Mouse (Mus musculus) thymus, adult 2 months (tissue): ENCODE data around the gene Fbxw2. TPM values are rescaled to one million over a fixed set of nuclear protein-coding genes. Genes with fewer than 3 reads are reported as not detected.
"Not testable (repeated sequence)": the region's sequence is repeated elsewhere in the genome, so short reads cannot be mapped to it uniquely, and the experiment has no call there.

ENCODE experiments used
- DNase-seq: peaks from one replicate; pipeline ENCODE4 v3.0.0; 2021
- H3K27ac ChIP-seq: fragments of 200-500 bp; 2 replicates; pipeline ENCODE4 v1.5.1; 2012; ENCODE audit warnings: low read length, control low read depth; ENCODE audit not compliant: control insufficient read depth, insufficient read depth
- H3K27me3 ChIP-seq: fragments of 200-500 bp; 2 replicates; pipeline ENCODE4 v1.6.1; 2012; ENCODE audit warnings: mild to moderate bottlenecking, low read length, moderate library complexity, mixed read lengths; ENCODE audit not compliant: control insufficient read depth, insufficient read depth
- H3K36me3 ChIP-seq: fragments of 200-500 bp; 2 replicates; pipeline ENCODE4 v1.6.1; 2012; ENCODE audit warnings: mild to moderate bottlenecking, low read length, moderate library complexity; ENCODE audit not compliant: control insufficient read depth, insufficient read depth
- H3K4me1 ChIP-seq: fragments of 200-500 bp; replicated peaks from 2 replicates; pipeline ENCODE4 v1.6.1; 2012; ENCODE audit warnings: low read length; ENCODE audit not compliant: control insufficient read depth, insufficient read depth
- H3K4me3 ChIP-seq: fragments of 200-500 bp; 2 replicates; pipeline ENCODE4 v1.5.1; 2012; ENCODE audit warnings: mild to moderate bottlenecking, low read length, control low read depth, moderate library complexity; ENCODE audit not compliant: control insufficient read depth, insufficient read depth
- CTCF ChIP-seq: fragments of 200-500 bp; IDR thresholded peaks from 2 replicates; pipeline ENCODE4 v1.5.1; 2012; ENCODE audit warnings: mild to moderate bottlenecking, control low read depth, low read length, moderate library complexity, borderline replicate concordance; ENCODE audit not compliant: control insufficient read depth, poor library complexity, insufficient read depth; ENCODE audit errors: extremely low read depth
- POLR2A ChIP-seq: fragments of 200-500 bp; IDR thresholded peaks from 2 replicates; pipeline ENCODE4 v1.6.1; 2012; ENCODE audit warnings: mild to moderate bottlenecking, low read length, control low read depth, moderate library complexity; ENCODE audit not compliant: control insufficient read depth, poor library complexity, insufficient read depth; ENCODE audit errors: extremely low read depth
- WGBS: fragments of 180-500 bp; shearing (Covaris S2); methylation state at CpG from one replicate; pipeline ENCODE4 v1.1.7; 2018; 5-methylcytosine and 5-hydroxymethylcytosine counted together
- polyA plus RNA-seq: library from polyadenylated mRNA; depleted of rRNA; stranded (reverse); fragments of >200 nt; gene quantifications from 2 replicates; pipeline ENCODE4 v1.2.3, GENCODE M21; 2012

Fbxw2 gene
- polyA plus RNA-seq, 1 experiment, result 55.4 TPM

DNA sequence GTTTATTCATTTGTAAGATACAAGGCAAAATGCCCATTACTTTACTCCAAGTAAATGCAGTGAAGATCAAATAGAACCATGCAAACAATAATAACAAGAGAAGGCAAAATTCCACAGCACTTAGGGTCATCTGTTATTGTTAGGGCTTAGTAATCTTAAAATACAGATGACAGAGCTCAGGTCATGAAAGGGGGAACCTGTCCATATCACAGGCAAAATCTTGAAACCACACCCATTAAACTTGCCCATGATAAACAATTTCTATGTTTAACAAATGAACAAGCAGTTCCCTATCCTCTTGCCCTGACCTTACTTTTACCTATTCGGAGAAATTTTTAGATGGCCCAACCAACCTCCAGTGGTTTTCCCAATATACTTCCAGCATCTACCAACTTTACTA is 16.5 kb downstream of the Fbxw2 start:
- Histone ChIP-seq H3K27me3 (no peaks in the 10 kb centered on the region), H3K4me1 (no peaks in the 10 kb centered on the region), H3K27ac (no peak overlapping the region), H3K36me3 (peaks cover 50% of the 10 kb centered on the region), H3K4me3 (no peak overlapping the region)
- TF ChIP-seq POLR2A, result no peak
- no peak for TF ChIP-seq CTCF
- no peak for DNase-seq
- 100% methylated on average over 1 of the region's 1 CpGs for WGBS

GRCm38 (mm10) chr2:34808057-34808456 is 18.1 kb downstream of the Fbxw2 start:
- Histone ChIP-seq H3K4me1 (peaks cover 3% of the 10 kb centered on the region; the same call in 1 of the 2 replicates), H3K36me3 (peaks cover 38% of the 10 kb centered on the region), H3K27ac (no peak overlapping the region), H3K4me3 (no peak overlapping the region), H3K27me3 (no peaks in the 10 kb centered on the region)
- WGBS, result 52% methylated on average over 2 of the region's 2 CpGs
- TF ChIP-seq CTCF (no peak), POLR2A (no peak)
- DNase-seq, result no peak

GRCm38 (mm10) chr2:34805364-34805950 is 20.7 kb downstream of the Fbxw2 start:
- Histone ChIP-seq H3K27me3 (no peaks in the 10 kb centered on the region), H3K4me1 (peaks cover 3% of the 10 kb centered on the region; the same call in 1 of the 2 replicates), H3K4me3 (no peak overlapping the region), H3K36me3 (peaks cover 12% of the 10 kb centered on the region), H3K27ac (no peak overlapping the region)
- 95% methylated on average over 10 of the region's 10 CpGs for WGBS
- TF ChIP-seq CTCF, result no peak
- TF ChIP-seq POLR2A, result no peak
- DNase-seq, result no peak

GRCm38 (mm10) chr2:34804815-34805214 is 21.3 kb downstream of the Fbxw2 start:
- H3K27ac ChIP-seq, result no peak overlapping the region

GRCm38 (mm10) chr2:34804172-34804571 is 21.9 kb downstream of the Fbxw2 start:
- peaks cover 9% of the 10 kb centered on the region for H3K4me1 ChIP-seq

More at GRCm38 (mm10) chr2:34804815-34805214, 21.3 kb downstream of the Fbxw2 start:
- Histone ChIP-seq H3K4me3 (no peak overlapping the region), H3K36me3 (peaks cover 5% of the 10 kb centered on the region), H3K4me1 (peaks cover 6% of the 10 kb centered on the region; the same call in 1 of the 2 replicates), H3K27me3 (no peaks in the 10 kb centered on the region)
- 90% methylated on average over 1 of the region's 1 CpGs for WGBS
- no peak for TF ChIP-seq CTCF
- TF ChIP-seq POLR2A, result no peak
- DNase-seq, result no peak

GRCm38 (mm10) chr2:34803746-34804145 is 22.4 kb downstream of the Fbxw2 start:
- TF ChIP-seq CTCF (no peak), POLR2A (no peak)
- H3K4me1 ChIP-seq, result peaks cover 10% of the 10 kb centered on the region
- H3K4me3 ChIP-seq, result no peak overlapping the region
- peaks cover 3% of the 10 kb centered on the region for H3K36me3 ChIP-seq
- no peak for DNase-seq
- no peak overlapping the region for H3K27ac ChIP-seq
- no peaks in the 10 kb centered on the region for H3K27me3 ChIP-seq
- 87% methylated on average over 3 of the region's 3 CpGs for WGBS

More at GRCm38 (mm10) chr2:34804172-34804571, 21.9 kb downstream of the Fbxw2 start:
- no peak for DNase-seq
- H3K27ac ChIP-seq, result no peak overlapping the region
- 100% methylated on average over 2 of the region's 2 CpGs for WGBS
- H3K36me3 ChIP-seq, result peaks cover 3% of the 10 kb centered on the region
- TF ChIP-seq POLR2A, result no peak
- TF ChIP-seq CTCF, result no peak
- no peaks in the 10 kb centered on the region for H3K27me3 ChIP-seq
- H3K4me3 ChIP-seq, result no peak overlapping the region

DNA sequence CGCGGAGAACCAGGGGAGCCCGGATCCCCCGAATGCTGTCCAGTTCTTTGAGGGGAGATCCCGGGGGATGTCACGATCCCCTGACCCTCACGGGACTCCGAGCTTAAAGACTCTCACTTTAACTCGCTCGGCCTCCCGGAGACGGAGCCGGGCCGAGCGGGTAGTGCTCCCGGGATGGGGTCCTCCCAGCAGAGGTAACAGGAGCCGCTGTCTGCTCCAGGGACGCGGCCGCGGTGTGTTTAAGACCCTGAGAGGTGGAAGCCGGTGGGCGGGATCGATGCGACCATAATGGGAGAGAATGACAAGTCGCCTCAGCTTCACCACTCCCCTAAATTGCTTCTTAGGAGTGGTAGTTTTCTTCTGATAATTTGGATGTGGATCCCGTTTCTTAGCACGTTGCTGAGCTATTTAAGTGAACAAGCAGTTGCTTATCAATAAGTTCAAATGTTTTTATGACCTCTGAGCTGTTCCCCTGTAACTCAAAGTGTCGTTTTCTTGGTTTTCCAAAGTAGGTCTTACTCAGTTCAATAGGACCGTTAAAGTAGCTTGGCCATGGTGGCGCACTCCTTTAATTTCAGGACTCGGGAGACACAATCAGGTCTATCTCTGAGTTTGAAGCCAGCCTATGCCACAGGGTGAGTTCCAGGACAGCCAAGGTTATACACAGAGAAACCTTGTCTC is 23.4 kb downstream of the Fbxw2 start:
- not testable (repeated sequence) for H3K36me3 ChIP-seq, DNase-seq, H3K27me3 ChIP-seq
- Histone ChIP-seq H3K4me1 (peaks cover 10% of the 10 kb centered on the region), H3K4me3 (peak overlapping the region; percentile 65), H3K27ac (0 out of 2 replicates have a peak overlapping the region, but pooled peaks have one; percentile 37)
- WGBS, result under 1% methylated on average over 25 of the region's 32 CpGs
